Mouse (Mus musculus): ENCODE results near the gene Gm11437. TPM values are rescaled to one million over a fixed set of nuclear protein-coding genes. Genes with fewer than 3 reads are reported as not detected.

The Gm11437 gene
- total RNA-seq (2014; rRNA removed) (11.6 and 12.4 TPM in 2 replicates), polyA plus RNA-seq (2012; rRNA removed) (3.0 and 4.9 TPM in 2 replicates)

- H3K79me2 ChIP-seq (ENCODE audit: control insufficient read depth, insufficient read depth, low read length) = no peaks in the 10 kb centered on the region
- H3K27me3 ChIP-seq (ENCODE audit: control insufficient read depth, insufficient read depth, low read length) = no peaks in the 10 kb centered on the region
- peak within 1 kb of the TSS; percentile 18; the same call in 1 of the 2 replicates for H3K9ac ChIP-seq (ENCODE audit: low read depth, low read length)
- H3K4me3 ChIP-seq (ENCODE audit: insufficient read depth, low read depth, low read length) = peak within 1 kb of the TSS; percentile 42
- H3K27ac ChIP-seq (replicated peaks; ENCODE audit: insufficient read depth, low read depth, low read length) = peak within 1 kb of the TSS; percentile 93
- no peak for DNase-seq (ENCODE audit: extremely low read depth, low read depth, low spot score)
- no peak for TF ChIP-seq POLR2A (IDR thresholded peaks at IDR 0.05; ENCODE audit: extremely low read depth, insufficient read depth, low read length)
- no peak for TF ChIP-seq CTCF (IDR thresholded peaks at IDR 0.05; ENCODE audit: low read depth, low read length)
- no peaks in the 10 kb centered on the region for H3K36me3 ChIP-seq (ENCODE audit: control insufficient read depth, insufficient read depth, low read length)
- peaks cover 20% of the 10 kb centered on the region for H3K4me1 ChIP-seq (ENCODE audit: control insufficient read depth, insufficient read depth, low read length)
- WGBS = 32% methylated on average over 5 of the region's 5 CpGs
Measured at GRCm38 (mm10) chr11:84167046-84167526, at the start of gene Gm11437. Gene Gm11437, minus strand, starts transcription at chr11:84167476.

- WGBS = 47% methylated on average over 6 of the region's 6 CpGs
- peaks cover 34% of the 10 kb centered on the region for H3K36me3 ChIP-seq (ENCODE audit: control insufficient read depth, insufficient read depth, low read length)
- no peak for TF ChIP-seq POLR2A (IDR thresholded peaks at IDR 0.05; ENCODE audit: extremely low read depth, insufficient read depth, low read length)
- TF ChIP-seq CTCF (IDR thresholded peaks at IDR 0.05; ENCODE audit: low read depth, low read length) = no peak
- H3K27me3 ChIP-seq (ENCODE audit: control insufficient read depth, insufficient read depth, low read length) = no peaks in the 10 kb centered on the region
- peaks cover 4% of the 10 kb centered on the region for H3K4me1 ChIP-seq (ENCODE audit: control insufficient read depth, insufficient read depth, low read length)
- no peak overlapping the region for H3K9ac ChIP-seq (ENCODE audit: low read depth, low read length)
- peak overlapping the region; percentile 60 for H3K27ac ChIP-seq (replicated peaks; ENCODE audit: insufficient read depth, low read depth, low read length)
- no peak overlapping the region for H3K4me3 ChIP-seq (ENCODE audit: insufficient read depth, low read depth, low read length)
- H3K79me2 ChIP-seq (ENCODE audit: control insufficient read depth, insufficient read depth, low read length) = peaks cover 22% of the 10 kb centered on the region; the same call in 1 of the 2 replicates
- peak; percentile 81 for DNase-seq (ENCODE audit: extremely low read depth, low read depth, low spot score)
Measured at GRCm38 (mm10) chr11:84210876-84211275, 43.6 kb upstream of the Gm11437 start.

- Histone ChIP-seq H3K79me2 (ENCODE audit: control insufficient read depth, insufficient read depth, low read length) (peaks cover 32% of the 10 kb centered on the region; the same call in 1 of the 2 replicates), H3K27ac (replicated peaks; ENCODE audit: insufficient read depth, low read depth, low read length) (no peak overlapping the region), H3K4me3 (ENCODE audit: insufficient read depth, low read depth, low read length) (no peak overlapping the region), H3K36me3 (ENCODE audit: control insufficient read depth, insufficient read depth, low read length) (peaks cover 17% of the 10 kb centered on the region), H3K27me3 (ENCODE audit: control insufficient read depth, insufficient read depth, low read length) (no peaks in the 10 kb centered on the region), H3K4me1 (ENCODE audit: control insufficient read depth, insufficient read depth, low read length) (peaks cover 4% of the 10 kb centered on the region), H3K9ac (ENCODE audit: low read depth, low read length) (no peak overlapping the region)
- WGBS = 66% methylated on average over 4 of the region's 4 CpGs
- no peak for DNase-seq (ENCODE audit: extremely low read depth, low read depth, low spot score)
- TF ChIP-seq CTCF (IDR thresholded peaks at IDR 0.05; ENCODE audit: low read depth, low read length) = no peak
- TF ChIP-seq POLR2A (IDR thresholded peaks at IDR 0.05; ENCODE audit: extremely low read depth, insufficient read depth, low read length) = no peak
Measured at GRCm38 (mm10) chr11:84205776-84206175, 38.5 kb upstream of the Gm11437 start.

GRCm38 (mm10) chr11:84197607-84198402, 30.5 kb upstream of the Gm11437 start:
- H3K9ac ChIP-seq (ENCODE audit: low read depth, low read length) = peak overlapping the region; percentile 6; the same call in 1 of the 2 replicates
- peaks cover 23% of the 10 kb centered on the region for H3K4me1 ChIP-seq (ENCODE audit: control insufficient read depth, insufficient read depth, low read length)
- no peaks in the 10 kb centered on the region for H3K27me3 ChIP-seq (ENCODE audit: control insufficient read depth, insufficient read depth, low read length)
- WGBS = 21% methylated on average over 3 of the region's 3 CpGs
- H3K27ac ChIP-seq (replicated peaks; ENCODE audit: insufficient read depth, low read depth, low read length) = peak overlapping the region; percentile 87
- DNase-seq (ENCODE audit: extremely low read depth, low read depth, low spot score) = peak; percentile 98
- no peak overlapping the region for H3K4me3 ChIP-seq (ENCODE audit: insufficient read depth, low read depth, low read length)
- no peak for TF ChIP-seq CTCF (IDR thresholded peaks at IDR 0.05; ENCODE audit: low read depth, low read length)
- TF ChIP-seq POLR2A (IDR thresholded peaks at IDR 0.05; ENCODE audit: extremely low read depth, insufficient read depth, low read length) = no peak
- H3K79me2 ChIP-seq (ENCODE audit: control insufficient read depth, insufficient read depth, low read length) = peaks cover 13% of the 10 kb centered on the region; the same call in 1 of the 2 replicates
- H3K36me3 ChIP-seq (ENCODE audit: control insufficient read depth, insufficient read depth, low read length) = peaks cover 12% of the 10 kb centered on the region

DNA sequence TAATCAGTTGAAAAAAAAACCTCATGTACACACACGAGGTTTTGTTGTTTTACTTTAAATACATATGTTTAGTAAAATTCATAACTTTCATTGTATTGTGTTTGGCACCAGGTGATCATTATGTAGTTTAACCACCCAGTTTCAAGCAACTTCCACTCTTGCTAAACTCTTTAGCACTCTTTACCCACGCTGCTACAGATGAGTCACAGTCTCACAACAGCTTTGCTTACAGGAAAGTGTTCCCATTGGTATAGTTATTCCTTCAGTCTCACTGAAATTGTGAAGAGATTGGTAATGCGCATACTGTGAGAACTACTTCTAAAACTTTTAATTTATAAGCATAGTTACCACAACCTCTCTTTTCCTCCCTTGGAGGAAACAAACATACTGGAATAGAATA, 27.5 kb upstream of the Gm11437 start:
- H3K27ac ChIP-seq (replicated peaks; ENCODE audit: insufficient read depth, low read depth, low read length) = no peak overlapping the region
- no peak overlapping the region for H3K9ac ChIP-seq (ENCODE audit: low read depth, low read length)
- peaks cover 7% of the 10 kb centered on the region; the same call in 1 of the 2 replicates for H3K79me2 ChIP-seq (ENCODE audit: control insufficient read depth, insufficient read depth, low read length)
- peaks cover 35% of the 10 kb centered on the region for H3K4me1 ChIP-seq (ENCODE audit: control insufficient read depth, insufficient read depth, low read length)
- peaks cover 8% of the 10 kb centered on the region for H3K36me3 ChIP-seq (ENCODE audit: control insufficient read depth, insufficient read depth, low read length)
- H3K4me3 ChIP-seq (ENCODE audit: insufficient read depth, low read depth, low read length) = no peak overlapping the region
- DNase-seq (ENCODE audit: extremely low read depth, low read depth, low spot score) = no peak
- TF ChIP-seq POLR2A (IDR thresholded peaks at IDR 0.05; ENCODE audit: extremely low read depth, insufficient read depth, low read length) (no peak), CTCF (IDR thresholded peaks at IDR 0.05; ENCODE audit: low read depth, low read length) (no peak)
- 83% methylated on average over 3 of the region's 3 CpGs for WGBS
- H3K27me3 ChIP-seq (ENCODE audit: control insufficient read depth, insufficient read depth, low read length) = no peaks in the 10 kb centered on the region
